Mouse (Mus musculus): ENCODE data around the gene Edf1.
A peak's percentile ranks its signal among the peaks of the same experiment; 100 is the strongest.

The Edf1 gene

DNA sequence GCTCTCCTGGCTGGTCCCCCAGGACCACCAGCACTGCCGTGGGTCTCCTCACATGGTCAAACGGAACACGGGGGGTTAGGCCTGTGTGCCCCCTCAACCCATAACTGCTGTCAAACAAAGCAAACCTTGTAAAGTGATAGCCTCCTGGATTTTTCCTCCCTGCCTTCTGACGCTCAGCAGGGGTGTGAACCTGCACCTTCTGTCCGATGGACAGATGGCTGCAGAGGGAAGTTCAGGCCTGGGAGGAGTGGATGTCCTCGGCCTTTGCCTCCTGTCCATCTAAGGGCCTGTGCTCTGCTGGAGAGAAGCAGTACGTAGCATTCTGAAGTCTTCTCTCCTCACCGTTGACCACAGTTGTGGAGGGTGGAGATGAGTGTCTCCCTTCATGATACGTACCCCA lies 4.3 kb downstream of the Edf1 start:
- no peak for DNase-seq (ENCODE audit: low read depth)

DNA sequence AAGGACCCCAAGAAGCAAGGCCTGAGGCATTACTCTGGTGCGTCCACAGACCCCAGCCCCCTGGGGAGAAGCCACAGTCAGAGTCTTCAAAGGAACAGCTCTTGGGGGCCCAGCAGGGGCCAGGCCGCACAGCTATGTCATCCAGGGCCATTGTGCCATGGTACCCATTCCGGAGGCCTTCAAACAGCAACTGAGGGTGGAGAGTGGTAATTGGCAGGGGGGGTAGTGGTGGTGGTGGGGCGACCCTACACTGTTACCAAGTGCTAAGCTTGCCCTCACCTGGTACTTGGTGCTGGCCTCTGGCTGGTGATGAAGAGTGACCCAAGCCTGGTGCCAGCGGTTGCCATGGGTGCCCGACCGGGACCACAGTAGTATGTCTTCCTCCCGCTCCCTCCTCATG lies 8.1 kb downstream of the Edf1 start:
- no peak for DNase-seq (ENCODE audit: low read depth)

DNA sequence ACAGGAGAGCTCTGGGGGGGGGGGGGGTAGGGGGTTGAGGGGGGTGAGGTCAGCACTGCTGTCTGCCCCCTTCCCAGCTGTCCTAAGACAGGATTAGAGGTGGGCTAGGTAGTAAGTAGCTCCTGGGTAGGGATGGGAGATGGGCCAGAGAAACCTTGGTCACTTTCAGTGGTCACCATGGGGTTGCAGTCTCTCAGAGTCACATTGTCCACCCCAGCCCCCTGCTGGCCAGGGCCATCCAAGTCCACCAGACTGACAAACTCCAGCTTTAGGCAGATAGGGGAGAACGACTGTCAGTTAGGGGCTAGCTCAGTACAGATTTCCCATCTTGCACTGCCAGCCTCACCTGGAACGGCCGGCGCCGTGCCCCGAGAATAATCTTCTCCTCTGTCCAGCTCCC lies 8.9 kb downstream of the Edf1 start:
- DNase-seq (ENCODE audit: low read depth): no peak

DNA sequence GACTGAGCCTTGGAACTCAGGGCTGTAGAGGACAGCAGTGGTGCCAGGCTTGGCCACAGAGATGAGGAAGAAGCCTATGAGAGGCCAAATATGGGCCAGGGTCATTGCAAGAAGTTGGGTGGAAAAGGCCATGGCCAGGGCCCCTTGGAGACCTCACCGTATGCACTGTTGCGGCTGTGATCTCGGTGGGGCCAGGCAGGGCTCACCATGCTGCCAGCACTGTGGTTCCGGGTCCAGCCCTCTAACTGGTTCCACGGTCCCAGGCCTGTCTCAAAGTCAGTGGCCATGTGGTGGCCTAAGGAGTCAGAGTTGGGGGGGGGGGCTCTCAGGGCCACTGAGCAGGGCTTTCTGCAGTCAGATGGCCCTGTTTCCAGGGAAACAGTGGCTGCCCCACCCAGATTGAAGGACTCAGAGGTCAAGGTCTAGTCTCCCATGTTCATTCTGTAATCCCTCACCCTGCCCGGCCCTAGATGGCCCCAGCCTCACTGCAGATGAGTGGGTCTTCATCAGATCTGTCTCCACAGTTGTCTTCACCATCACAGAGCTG lies 10.9 kb downstream of the Edf1 start:
- no peak for DNase-seq (ENCODE audit: low read depth)

DNA sequence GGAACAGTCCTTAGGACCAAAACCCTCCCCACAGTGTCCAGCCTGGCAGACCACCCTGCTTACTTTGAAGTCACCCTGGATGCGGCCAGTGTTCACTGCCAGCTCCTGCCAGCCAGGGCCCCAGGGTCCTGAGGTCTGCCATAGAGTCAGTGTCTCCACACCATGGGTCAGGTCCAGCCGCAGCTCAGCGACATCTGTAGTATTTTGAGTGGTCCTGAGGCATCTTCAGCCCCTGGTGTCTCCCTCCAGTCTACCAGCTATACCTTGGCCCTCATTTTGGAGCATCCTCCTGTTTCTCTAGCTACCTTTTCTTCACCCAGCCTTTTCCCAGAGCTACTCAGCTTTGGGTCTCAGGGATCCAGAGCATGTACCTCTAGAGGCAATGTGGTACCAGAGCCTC lies 11.7 kb downstream of the Edf1 start:
- DNase-seq (ENCODE audit: low read depth): no peak

DNA sequence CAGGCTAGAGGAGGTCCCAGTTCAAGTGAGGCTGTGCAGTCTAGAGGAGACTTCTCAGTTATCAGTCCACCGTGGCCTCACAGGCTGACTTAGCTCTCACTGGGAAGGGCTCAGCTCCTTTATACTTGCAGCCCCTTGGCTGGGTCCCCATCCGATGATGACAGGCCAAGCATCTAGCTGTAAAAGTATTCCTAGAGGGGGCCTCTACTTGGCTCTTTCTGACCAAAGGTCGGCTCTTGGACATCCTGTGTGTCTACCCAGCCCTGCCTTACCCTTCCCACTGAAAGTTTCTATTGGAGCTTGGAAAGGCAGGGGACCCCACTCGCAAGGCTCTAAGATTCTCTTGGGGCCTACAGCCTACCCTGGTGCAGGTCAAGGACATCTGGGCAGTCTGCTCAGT lies 13.6 kb downstream of the Edf1 start:
- no peak for DNase-seq (ENCODE audit: low read depth)

DNA sequence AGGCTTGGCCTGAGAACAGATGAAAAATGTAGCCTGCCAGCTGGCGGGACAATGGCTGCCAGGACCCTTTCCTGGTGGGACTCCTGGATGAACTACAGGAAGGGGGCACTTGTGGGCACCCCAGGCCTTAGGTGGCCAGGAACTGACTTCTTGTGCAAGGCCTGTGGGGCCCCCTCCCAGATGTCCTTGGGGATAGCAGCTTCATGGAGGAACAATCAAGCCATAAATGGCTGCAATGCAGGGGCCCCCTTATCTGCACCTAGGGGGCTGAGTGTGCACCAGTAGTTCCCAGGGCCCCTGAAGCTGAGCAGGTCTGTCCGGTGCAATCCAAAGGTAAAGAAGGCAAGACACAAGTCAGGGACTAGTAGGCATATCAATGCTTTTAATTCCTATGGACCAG lies 15.4 kb downstream of the Edf1 start:
- no peak for DNase-seq (ENCODE audit: low read depth)

DNA sequence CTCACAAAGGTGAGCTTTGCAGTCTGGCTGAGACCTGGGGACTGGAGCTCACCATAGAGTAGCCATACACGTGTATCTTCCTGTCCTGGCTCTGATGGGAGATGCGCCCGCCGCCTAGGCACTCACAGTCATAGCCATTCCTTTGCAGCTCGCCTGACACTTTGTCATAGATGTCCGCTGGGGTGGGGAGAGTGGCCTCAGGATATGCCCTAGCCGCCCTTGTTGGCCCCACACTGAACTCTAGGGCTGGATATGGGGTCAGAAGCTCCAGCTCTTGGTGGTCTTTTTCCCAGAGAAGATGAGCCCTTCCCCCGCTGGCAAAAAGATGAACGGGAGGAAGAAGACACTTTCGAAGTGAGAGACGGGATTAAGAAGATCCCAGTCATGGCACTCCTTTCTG lies 16.5 kb downstream of the Edf1 start:
- no peak for DNase-seq (ENCODE audit: low read depth)

DNA sequence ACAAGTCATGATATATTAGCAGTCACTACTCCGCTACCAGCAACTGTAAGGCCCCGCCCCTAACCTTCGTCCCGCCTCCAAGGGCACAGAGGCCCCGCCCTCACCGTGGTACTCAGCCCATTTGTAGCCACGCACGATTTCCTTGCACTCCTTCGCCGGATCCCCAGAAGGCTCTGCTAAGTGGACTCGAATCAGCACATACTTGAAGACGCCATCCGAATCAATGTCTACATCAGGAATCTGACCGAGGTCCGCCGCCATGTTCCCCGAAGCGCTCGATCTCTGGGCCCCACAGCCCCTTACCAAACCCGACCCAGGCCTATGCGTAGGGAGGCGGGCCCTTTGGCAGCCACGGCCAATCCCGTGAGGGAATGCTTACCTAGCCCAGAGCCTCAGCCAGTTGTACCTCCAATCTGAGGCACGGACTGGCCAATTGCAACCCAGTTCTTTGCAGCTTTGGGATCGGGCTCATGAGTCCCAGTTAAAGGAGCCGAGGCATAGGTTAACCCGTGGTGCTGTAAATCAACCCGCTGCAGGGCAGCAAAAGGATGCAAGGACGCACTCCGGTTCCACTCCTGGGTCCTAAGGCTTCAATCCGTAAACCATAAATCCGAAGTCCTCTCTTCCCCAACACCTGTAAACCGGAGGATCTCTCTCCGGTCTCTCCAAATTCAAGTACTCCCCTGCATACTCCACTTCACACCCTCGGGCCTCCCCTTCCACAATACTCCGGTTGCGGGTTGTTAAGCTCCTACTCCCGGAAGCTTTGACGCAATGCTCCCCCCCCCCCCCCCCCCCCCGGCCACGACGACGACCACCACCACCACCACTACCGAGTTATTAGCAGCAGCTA lies 17.2 kb downstream of the Edf1 start, which contains the start of the genes Mamdc4 and Phpt1:
TSS of gene Mamdc4 (minus strand) at position 267 of the 853 bp plus-strand sequence.
TSS of gene Phpt1 (minus strand) at position 646 of the 853 bp plus-strand sequence.
- peak; percentile 93 for DNase-seq (ENCODE audit: low read depth)

DNA sequence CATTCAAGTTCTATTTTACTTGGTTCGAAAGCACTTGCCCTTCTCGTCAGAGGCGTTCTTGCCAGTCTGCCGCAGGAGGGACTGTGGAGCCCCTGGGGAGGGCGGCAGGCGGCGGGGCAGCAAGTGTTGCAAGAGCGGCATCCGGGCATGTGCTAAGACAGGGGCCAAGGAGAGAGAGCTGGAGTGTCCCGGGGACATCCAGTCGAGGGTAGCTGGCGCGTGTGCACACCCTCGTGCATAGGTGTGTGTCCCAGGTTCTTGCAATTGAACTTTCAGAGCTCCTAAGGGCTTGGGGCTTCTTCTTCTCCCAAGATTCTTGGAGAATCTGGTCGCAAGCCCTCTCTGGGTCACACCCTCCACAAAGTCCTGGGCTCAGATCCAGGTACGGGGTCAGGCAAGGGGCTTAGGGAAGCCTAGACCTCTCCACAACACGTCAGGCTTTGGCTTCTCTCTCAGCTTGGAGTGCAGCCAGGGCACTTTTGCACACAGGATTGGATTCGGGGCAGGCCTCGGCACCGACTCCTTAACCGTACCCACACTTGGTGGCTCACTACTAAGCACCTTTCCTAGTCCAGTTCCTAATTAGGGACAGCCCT lies 17.9 kb downstream of the Edf1 start:
- no peak for DNase-seq (ENCODE audit: low read depth)

DNA sequence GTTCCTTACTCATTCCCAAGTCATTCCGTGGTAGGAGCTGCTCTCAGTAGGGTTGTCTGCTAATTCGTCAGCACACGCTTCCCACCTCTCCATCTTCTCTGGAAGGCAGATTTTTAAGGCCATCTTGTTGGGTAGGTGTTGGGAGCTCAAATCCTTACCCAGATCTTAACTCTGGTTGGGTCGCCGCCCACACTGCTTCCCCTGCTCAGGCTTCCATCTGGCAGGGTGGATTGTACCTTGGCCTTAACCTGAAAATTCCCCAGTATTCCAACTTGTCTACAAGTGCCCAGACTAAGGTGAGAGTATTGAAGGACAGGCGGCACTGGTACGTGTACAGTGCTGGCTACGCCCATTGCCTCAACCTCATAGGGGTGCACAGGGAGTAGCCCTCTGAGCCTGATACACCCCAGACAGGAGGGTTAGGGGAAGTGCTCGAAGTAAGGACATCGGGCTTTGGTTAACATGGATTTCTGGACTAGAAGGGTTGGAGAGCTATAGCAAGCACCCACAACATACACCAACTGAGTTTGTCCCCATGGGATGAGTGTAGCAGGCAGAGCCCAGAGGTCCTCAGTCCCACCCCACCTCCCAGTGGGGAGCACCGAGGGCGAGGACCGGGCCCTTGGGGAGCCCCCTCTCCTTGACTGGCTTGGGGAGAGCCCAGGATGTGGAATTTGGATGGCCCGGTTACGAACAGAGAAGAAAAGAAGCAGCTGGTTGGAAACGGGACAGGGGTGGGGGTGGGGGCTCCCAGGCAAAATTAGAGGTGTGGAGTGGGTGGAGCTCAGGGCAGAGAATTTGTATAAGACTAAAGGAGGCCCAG lies 18.6 kb downstream of the Edf1 start:
- DNase-seq (ENCODE audit: low read depth): no peak

DNA sequence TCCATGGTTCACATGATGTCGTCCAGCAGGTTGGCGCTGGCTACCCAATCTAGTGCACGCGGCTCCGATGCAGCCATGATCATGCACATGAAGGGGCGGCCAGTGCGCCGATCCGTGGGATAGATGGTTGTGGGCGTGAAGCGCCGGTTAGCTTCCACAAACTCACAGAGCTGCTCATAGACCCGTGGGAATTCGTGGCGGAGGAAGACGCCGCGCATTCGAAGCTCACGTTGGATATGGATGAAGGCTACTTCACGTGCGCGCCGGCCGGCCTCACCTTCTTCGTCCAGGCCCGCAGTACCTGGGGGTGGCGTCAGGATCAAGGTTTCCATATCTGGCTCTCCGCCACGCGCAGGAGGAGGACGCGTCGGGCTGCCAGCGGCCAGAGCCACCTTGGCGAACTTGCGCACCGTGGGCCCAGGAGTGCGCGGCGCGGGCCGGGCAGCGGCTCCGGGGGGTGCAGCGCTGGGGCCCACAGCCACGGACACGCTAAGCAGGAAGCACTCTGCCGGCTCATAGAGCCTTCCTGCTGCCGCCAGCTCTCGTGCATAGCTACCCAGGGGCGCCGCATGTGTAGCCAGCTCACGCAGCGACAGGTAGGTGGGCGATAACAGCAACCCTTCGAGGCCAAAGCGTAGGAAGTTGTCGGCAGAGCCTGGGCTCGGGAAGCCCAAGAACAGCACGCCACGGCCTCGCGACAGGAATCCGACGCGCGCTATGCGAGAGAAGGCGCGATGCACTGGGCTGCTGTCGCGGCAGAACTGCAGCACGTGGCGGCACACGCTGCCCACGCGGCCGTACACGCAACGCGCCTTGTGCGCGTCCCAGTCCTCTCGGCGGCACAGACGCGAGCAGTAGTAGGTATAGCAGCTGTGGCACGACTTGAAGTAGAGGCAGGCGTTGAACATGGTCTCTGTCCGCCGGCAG lies 19.6 kb downstream of the Edf1 start:
- no peak for DNase-seq (ENCODE audit: low read depth)

DNA sequence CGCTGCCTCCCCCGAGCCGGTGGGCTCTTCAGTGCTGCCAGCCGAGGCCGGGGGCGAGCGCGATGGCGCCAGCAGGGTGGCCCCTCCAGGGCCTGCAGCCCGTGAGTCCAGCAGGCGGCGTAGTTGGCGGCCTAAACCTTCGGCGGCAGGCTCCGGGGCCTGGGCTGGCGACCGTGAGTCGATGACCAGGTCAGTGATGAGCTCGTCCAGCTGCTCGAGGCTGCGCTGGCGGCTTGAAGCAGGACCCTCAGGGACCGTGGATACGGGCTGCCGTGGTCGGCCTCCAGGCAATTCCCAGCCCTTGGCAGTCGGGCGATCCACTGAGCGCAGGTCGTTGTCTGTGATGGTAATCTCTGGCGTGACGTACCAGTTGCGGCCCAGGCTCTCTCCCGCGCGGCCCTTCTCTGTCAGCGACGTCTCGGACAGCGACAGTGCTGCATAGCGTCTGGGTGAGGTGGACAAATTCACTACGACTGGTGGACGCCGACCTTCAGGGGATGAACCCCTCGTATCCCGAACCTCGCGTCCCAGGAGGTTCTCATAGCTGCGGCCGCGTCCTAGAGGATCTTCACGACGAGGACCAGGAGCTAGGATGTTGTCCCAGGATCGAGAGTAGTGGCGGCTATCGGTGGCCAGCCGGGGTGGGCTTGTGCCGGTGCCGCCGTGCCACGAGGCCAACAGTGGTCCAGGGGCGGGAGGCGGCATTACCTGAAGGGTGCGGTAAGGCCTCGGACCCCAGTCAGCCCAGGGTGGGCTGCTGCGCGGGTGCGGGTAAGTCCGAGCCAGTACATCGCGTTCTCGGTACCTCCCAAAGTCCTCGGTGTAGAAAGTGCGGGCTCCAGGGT lies 20.5 kb downstream of the Edf1 start:
- DNase-seq (ENCODE audit: low read depth): no peak

DNA sequence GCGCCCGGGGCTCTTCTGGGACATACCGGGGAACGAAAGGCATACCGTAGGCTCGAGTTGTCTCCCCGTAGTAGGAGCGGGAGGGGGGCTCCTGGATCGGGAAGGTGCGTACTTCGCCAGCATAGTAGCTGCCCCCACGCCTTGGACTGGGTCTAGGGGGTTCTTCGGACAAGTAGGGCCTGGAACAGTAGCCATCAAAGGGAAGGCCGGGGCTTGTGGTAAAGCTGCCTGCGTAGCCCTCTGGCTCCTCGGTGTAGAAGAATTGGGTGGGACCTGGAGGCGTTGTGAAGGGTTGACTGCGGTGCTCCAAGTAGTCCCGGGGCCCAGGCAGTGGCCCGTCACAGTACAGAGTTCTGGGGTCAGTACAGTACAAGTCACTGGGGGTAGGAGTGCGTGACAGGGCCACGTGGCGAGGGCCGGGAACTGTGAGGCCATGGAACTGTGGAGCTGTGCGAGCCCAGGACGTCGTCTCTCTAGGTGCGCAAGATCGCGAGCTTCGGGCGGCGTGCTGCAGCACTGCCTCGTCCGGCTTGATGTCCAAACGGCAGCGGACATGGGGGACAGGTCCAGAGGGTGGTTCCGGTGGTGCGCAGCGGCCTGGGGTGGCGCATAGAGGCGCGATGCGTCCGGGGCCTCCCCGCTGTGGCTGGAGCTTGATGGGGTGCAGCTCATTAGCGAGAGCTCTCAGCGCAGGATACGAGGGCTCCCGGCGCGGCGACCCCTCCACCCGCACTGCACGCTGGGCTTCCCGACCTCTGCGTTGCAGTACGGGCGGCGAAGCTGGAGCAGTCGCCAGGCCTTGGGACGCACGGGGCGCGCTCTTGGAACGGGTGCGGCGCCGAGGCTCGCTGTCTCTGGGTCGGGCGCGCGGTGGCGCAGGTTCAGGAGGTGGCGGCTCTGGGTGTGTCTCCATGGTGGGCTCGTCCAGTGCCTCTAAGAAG lies 21.4 kb downstream of the Edf1 start:
- no peak for DNase-seq (ENCODE audit: low read depth)

DNA sequence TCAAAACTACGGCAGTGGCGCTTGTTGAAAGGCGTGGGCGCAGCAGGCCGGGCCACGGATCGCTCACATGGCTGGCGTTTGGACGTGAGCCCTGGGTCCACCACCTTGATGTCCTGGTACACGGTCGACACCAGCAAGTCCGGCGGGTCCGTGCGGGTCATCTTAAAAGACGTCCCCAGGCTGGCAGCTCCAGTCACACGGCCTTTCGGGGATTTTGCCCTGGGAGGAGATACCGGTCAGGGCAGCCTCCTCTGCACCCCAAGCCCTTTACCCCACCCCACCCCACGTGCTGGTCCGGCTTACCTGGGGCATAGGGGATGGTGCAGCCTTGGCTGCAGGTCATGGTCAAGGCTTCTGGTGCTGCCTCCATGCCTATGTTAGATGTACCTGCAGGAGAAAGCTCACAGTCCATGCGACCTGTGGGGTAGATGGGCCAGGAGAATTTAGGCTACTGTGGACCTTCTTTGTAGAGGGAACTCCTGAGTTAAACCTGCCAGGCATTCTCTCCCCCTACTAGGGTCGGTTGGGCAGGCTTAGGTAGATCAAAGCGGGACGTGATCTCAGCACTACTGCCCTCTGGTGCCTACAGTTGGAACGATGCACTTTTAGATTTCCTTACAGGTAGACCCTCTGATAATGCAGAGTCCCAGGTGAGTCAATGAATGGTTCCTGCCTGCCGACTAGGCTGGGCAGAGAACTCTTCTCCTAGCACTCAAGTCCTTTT lies 22.3 kb downstream of the Edf1 start:
- no peak for DNase-seq (ENCODE audit: low read depth)

DNA sequence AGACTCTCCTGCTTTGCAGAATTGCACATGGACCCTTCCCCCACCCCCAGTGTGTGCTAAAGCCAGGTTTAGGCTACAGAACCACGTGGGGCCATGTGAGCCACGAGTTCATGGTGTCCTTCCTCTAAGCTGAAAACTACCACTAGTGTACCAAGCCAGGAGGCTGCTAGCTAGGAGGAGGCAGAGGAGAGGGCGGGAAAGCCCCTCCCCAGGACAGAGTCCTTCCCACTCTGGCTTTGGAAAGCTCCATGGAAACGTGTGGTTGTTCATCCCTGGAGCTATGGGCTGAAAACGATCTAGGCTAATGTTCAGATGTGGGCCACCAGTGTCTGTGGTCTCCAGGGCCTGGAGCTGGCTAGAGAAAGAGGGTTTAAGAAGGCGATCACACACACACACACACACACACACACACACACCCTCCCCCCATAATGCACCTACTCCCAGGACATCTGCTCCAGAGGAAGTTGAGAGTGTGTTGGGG lies 23.0 kb downstream of the Edf1 start:
- no peak for DNase-seq (ENCODE audit: low read depth)

DNA sequence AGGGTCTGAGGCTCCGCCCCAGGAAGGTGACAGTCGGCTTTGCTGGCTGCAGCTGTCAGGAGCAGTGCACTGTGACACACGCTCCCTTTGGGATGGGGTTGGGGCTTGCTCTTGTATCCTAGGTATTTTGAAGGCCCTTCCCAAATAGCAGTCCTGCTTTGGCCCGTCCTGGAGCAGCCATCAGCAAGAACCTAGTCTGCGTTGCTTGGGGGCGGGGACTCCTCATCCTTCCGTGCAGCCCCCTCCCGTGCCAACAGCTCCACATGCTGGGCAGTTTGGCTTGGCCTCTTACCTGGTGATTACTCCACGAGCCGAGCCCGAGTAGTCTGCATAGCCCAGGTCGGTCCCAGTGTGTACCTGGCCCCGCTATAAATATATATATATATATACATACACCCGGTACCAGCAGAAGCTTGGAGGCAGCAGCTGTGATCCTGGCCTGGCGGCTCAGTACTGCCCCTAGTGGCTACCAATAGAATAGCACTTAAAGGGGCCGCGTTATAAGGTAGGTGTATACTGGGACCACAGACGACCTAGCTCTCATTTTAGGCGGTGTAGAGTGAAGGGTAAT lies 23.7 kb downstream of the Edf1 start, which contains the start of gene Ajm1:
TSS of gene Ajm1 (minus strand) at position 464 of the 571 bp plus-strand sequence.
- peak; percentile 55 for DNase-seq (ENCODE audit: low read depth)

DNA sequence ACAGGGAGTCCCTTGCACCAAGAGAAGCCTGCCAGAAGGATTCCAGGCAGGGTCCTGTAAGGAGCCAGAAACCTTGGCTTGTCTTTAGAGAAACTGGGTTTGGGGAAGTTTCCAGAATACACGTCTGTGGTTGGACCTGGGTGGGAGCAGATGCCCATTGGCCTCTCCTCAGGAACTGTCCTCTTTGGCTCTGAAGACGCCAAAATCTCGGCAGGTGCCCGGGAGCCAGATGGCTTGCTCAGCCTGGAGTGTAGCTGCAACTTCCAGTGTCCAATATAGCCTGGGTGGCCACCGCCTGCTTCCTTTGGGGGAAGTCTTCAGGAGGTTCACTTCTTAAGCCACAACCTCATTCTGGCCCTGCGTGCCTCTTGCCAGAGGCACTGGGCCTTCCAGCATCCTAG lies 24.3 kb downstream of the Edf1 start:
- no peak for DNase-seq (ENCODE audit: low read depth)
